Mouse (Mus musculus) liver, postnatal 0 days (tissue): ENCODE measurements at regions not wholly inside any gene's neighbourhood (a gene's known extent, or its start where the extent isn't known, plus 50 kb on each side); places are given as distances from the start of the nearest gene placed in this dataset.

Experiments
- CTCF ChIP-seq: sonication (generic); IDR thresholded peaks from 2 replicates; pipeline ENCODE4 v1.5.1; 2016; ENCODE audit warnings: antibody characterized with exemption, low read depth
- EP300 ChIP-seq: IDR thresholded peaks from 2 replicates; pipeline ENCODE4 v1.6.1; 2016; ENCODE audit warnings: antibody characterized with exemption, low read depth, mild to moderate bottlenecking

- 0 out of 2 replicates have a peak, but pooled peaks have one; percentile 12 for TF ChIP-seq CTCF
- no peak for TF ChIP-seq EP300
These were observed 351.9 kb downstream of the Tbc1d22a start for GRCm38 (mm10) chr15:86566111-86566510.
